11 mouse cellular contexts compared by ENCODE assay signal in genomic region chr8:121047441-121047840, GRCm38 (mm10). TPM values are rescaled to one million over a fixed set of nuclear protein-coding genes. Genes with fewer than 3 reads are reported as not detected.
DNase-seq lines count a peak whose midpoint lies in the region; ATAC-seq and TF ChIP-seq lines count a peak whose summit lies in the region.
"Had no signal": no experiment of that assay in that cellular context is flagged by ENCODE, and none has a peak within 500 bp of the region (broad histone marks: within the 10 kb centered on the region; RNA-seq: fewer than 3 reads in every experiment).

No protein-coding gene starts in this region.

- 70% methylated on average over 9 of the region's 9 CpGs for WGBS in liver, postnatal 0 days (ENCODE audit: insufficient replicate concordance)
- 50% methylated on average over 9 of the region's 9 CpGs for WGBS in liver, embryonic 12.5 days (ENCODE audit: insufficient replicate concordance)
- WGBS in lung, adult 2 months: 65% methylated on average over 9 of the region's 9 CpGs

- DNase-seq in gastrocnemius, adult 2 months: no peak
- no peak for DNase-seq in gastrocnemius, postnatal 36 days
- peak; percentile 25 for DNase-seq in liver, postnatal 0 days
- no peak for DNase-seq in lung, adult 2 months
- DNase-seq in thymus, postnatal 36 days: peak; percentile 35 to 44
- DNase-seq in urinary bladder, postnatal 10 days (ENCODE audit: low spot score): no peak
- DNase-seq in right cerebral cortex, postnatal 10 days (ENCODE audit: low spot score in 2 of 2): no peak

- H3K9me3 ChIP-seq in liver, postnatal 0 days (ENCODE audit: low read length): peaks cover 4% of the 10 kb centered on the region; the same call in 1 of the 2 replicates
- H3K9me3 ChIP-seq in liver, embryonic 12.5 days (replicated peaks): no peaks in the 10 kb centered on the region
- H3K9me3 ChIP-seq: embryonic facial prominence, embryonic 10.5 days; forebrain, embryonic 10.5 days had no signal

- no peak overlapping the region for H3K27ac ChIP-seq in gastrocnemius, adult 2 months
- H3K27ac ChIP-seq in liver, postnatal 0 days (ENCODE audit: low read depth): no peak overlapping the region
- no peak overlapping the region for H3K27ac ChIP-seq in liver, embryonic 12.5 days
- H3K27ac ChIP-seq: embryonic facial prominence, embryonic 10.5 days; forebrain, embryonic 10.5 days; hindbrain, postnatal 0 days had no signal

- H3K27me3 ChIP-seq in liver, postnatal 0 days (ENCODE audit: insufficient read depth, low read length): no peaks in the 10 kb centered on the region
- 0 out of 2 replicates have a peak, but pooled peaks cover 10% of the 10 kb centered on the region for H3K27me3 ChIP-seq in liver, embryonic 12.5 days (replicated peaks)

- no peak overlapping the region for H3K4me2 ChIP-seq in liver, postnatal 0 days (ENCODE audit: low read depth, low read length)
- H3K4me2 ChIP-seq in liver, embryonic 12.5 days: no peak overlapping the region

- no peak for TF ChIP-seq POLR2A in lung, adult 2 months (IDR thresholded peaks at IDR 0.05; ENCODE audit: borderline replicate concordance, extremely low read depth, low read depth, low read length)

- H3K4me3 ChIP-seq in gastrocnemius, adult 2 months: no peak overlapping the region
- H3K4me3 ChIP-seq in liver, postnatal 0 days (ENCODE audit: low read depth, low read length): no peak overlapping the region
- H3K4me3 ChIP-seq in liver, embryonic 12.5 days: no peak overlapping the region
- no peak overlapping the region for H3K4me3 ChIP-seq in lung, adult 2 months (replicated peaks; ENCODE audit: extremely low read depth, low read depth, low read length)
- H3K4me3 ChIP-seq: embryonic facial prominence, embryonic 10.5 days; forebrain, embryonic 10.5 days had no signal

- no peak for ATAC-seq in liver, postnatal 0 days
- no peak for ATAC-seq in liver, embryonic 12.5 days
- ATAC-seq: hindbrain, postnatal 0 days had no signal

- peak; percentile 28 for TF ChIP-seq CTCF in gastrocnemius, adult 2 months (IDR thresholded peaks at IDR 0.05)
- TF ChIP-seq CTCF in liver, postnatal 0 days (IDR thresholded peaks at IDR 0.05; ENCODE audit: low read depth): peak; percentile 38
- TF ChIP-seq CTCF in lung, adult 2 months (IDR thresholded peaks at IDR 0.05; ENCODE audit: insufficient read depth, low read length): peak; percentile 51

- TF ChIP-seq EP300 in liver, postnatal 0 days (IDR thresholded peaks at IDR 0.05; ENCODE audit: low read depth): no peak

- no peaks in the 10 kb centered on the region for H3K4me1 ChIP-seq in liver, postnatal 0 days (ENCODE audit: insufficient read depth)
- H3K4me1 ChIP-seq in liver, embryonic 12.5 days: 0 out of 2 replicates have a peak, but pooled peaks cover 3% of the 10 kb centered on the region
- peaks cover 2% of the 10 kb centered on the region; the same call in 1 of the 2 replicates for H3K4me1 ChIP-seq in lung, adult 2 months (ENCODE audit: control insufficient read depth, insufficient read depth, low read length)
- H3K4me1 ChIP-seq: forebrain, embryonic 10.5 days had no signal

- intact Hi-C loops in gastrocnemius, adult 2 months (cut with DNase I): no loop called here
- intact Hi-C loops in gastrocnemius, postnatal 36 days (cut with DNase I): no loop called here

- no peak overlapping the region for H3K9ac ChIP-seq in liver, postnatal 0 days (replicated peaks)
- no peak overlapping the region for H3K9ac ChIP-seq in liver, embryonic 12.5 days

- no peaks in the 10 kb centered on the region for H3K36me3 ChIP-seq in liver, postnatal 0 days (replicated peaks; ENCODE audit: insufficient read depth, low read length)
- H3K36me3 ChIP-seq in liver, embryonic 12.5 days: no peaks in the 10 kb centered on the region
- H3K36me3 ChIP-seq: embryonic facial prominence, embryonic 10.5 days; forebrain, embryonic 10.5 days had no signal

RNA-seq across cellular contexts. Expression of gene Foxf1, which starts 36.7 kb away (rescaled TPM):
- total RNA-seq in gastrocnemius, adult 2 months (2021): under 1 TPM; 0.10 to 0.14 TPM
- not detected for total RNA-seq in gastrocnemius, postnatal 36 days (2021)
- polyA plus RNA-seq in liver, postnatal 0 days (2015; fragmentation: Nextera tagmentation; extraction: Ambion mirVana): 2.7 and 3.1 TPM in 2 replicates
- polyA plus RNA-seq in liver, embryonic 12.5 days (2016; fragmentation: Nextera tagmentation; extraction: Ambion mirVana): 14.9 and 16.9 TPM in 2 replicates
- polyA plus RNA-seq in lung, adult 2 months (2012; rRNA removed): 194 and 406 TPM in 2 replicates

Comparison
In these comparisons a context has a peak if more than half of its experiments do, and no peak if none do; other contexts are left out.
1. DNase-seq: peak in liver, postnatal 0 days (single experiment) and thymus, postnatal 36 days (2 of 2); none in gastrocnemius, adult 2 months (single experiment), gastrocnemius, postnatal 36 days (0 of 2), lung, adult 2 months (single experiment), urinary bladder, postnatal 10 days (single experiment) and right cerebral cortex, postnatal 10 days (0 of 2).
2. RNA of gene Foxf1, which starts 36.7 kb away (polyA plus RNA-seq): 194 to 406 TPM in lung, adult 2 months; 14.9 to 16.9 TPM in liver, embryonic 12.5 days and 2.7 to 3.1 TPM in liver, postnatal 0 days; every median in the first group is over 10 times any median in the second.
3. Peak in every context shown above with its lines, with median percentiles within 50 percentile points of each other: CTCF ChIP-seq.